Mouse (Mus musculus): ENCODE data around the gene Wwc2. TPM values are rescaled to one million over a fixed set of nuclear protein-coding genes. Genes with fewer than 3 reads are reported as not detected.

The Wwc2 gene
- polyA plus RNA-seq, 1 experiment from 2014 or later = 3.0 TPM

DNA sequence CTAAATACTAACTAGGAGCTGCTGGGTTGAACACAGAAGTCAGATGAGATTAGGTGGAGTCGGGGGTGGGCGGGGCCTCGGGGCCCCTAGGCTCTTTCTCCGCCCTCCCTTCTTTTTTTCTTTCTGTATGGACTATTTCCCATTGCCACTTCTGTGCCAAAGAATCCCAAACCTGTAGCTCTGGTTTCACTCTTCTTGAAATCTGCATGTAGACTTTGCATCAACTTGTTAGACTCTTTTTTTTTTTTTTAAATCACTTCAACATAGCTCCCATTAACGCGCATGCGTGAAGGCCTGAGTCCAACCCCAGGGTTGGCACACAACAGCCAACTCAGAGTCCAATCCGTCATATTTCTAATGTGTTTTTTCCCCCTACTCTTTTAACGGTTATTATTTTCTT, 22.6 kb upstream of the Wwc2 start:
- WGBS = 94% methylated on average over 9 of the region's 9 CpGs
- no peaks in the 10 kb centered on the region for H3K4me1 ChIP-seq (ENCODE audit: control insufficient read depth, insufficient read depth, low read length)
- no peaks in the 10 kb centered on the region for H3K9me3 ChIP-seq (replicated peaks; ENCODE audit: control insufficient read depth, low read length)
- no peak for ATAC-seq
- no peak overlapping the region for H3K9ac ChIP-seq (ENCODE audit: low read length)
- H3K4me3 ChIP-seq (ENCODE audit: low read depth, low read length) = no peak overlapping the region
- no peak overlapping the region for H3K27ac ChIP-seq (ENCODE audit: low read depth, low read length)
- H3K36me3 ChIP-seq (ENCODE audit: control insufficient read depth, insufficient read depth, low read length) = no peaks in the 10 kb centered on the region
- H3K27me3 ChIP-seq (replicated peaks; ENCODE audit: control insufficient read depth, insufficient read depth, low read length) = no peaks in the 10 kb centered on the region
- H3K4me2 ChIP-seq (ENCODE audit: low read length) = no peak overlapping the region
- DNase-seq (ENCODE audit: low spot score) = no peak

DNA sequence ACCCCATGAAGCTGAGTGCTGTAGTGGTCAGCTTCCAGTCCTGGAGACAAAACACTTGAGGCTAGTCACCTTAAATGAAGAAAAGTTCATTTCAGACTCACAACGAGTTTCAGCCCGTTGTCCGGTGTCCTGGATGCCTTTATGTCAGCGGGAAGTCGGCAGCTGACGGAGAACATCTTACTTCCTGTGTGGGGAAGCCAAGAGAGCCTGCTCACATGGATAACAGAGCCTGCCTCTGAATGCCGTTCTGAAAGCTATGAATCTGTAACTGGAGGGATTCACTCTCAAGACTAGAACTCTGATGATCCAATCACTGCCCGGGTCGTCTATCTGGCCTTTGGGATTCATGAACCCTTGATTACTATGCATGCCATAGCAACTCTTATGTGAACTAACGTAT, 21.1 kb upstream of the Wwc2 start:
- Histone ChIP-seq H3K4me3 (ENCODE audit: low read depth, low read length) (no peak overlapping the region), H3K4me2 (ENCODE audit: low read length) (no peak overlapping the region), H3K36me3 (ENCODE audit: control insufficient read depth, insufficient read depth, low read length) (no peaks in the 10 kb centered on the region), H3K9me3 (replicated peaks; ENCODE audit: control insufficient read depth, low read length) (no peaks in the 10 kb centered on the region), H3K27ac (ENCODE audit: low read depth, low read length) (no peak overlapping the region), H3K4me1 (ENCODE audit: control insufficient read depth, insufficient read depth, low read length) (no peaks in the 10 kb centered on the region), H3K27me3 (replicated peaks; ENCODE audit: control insufficient read depth, insufficient read depth, low read length) (no peaks in the 10 kb centered on the region), H3K9ac (ENCODE audit: low read length) (no peak overlapping the region)
- DNase-seq (ENCODE audit: low spot score) (no peak), ATAC-seq (no peak)
- 90% methylated on average over 10 of the region's 10 CpGs for WGBS

GRCm38 (mm10) chr8:48010977-48011376, 20.3 kb upstream of the Wwc2 start:
- Histone ChIP-seq H3K9ac (ENCODE audit: low read length) (no peak overlapping the region), H3K27me3 (replicated peaks; ENCODE audit: control insufficient read depth, insufficient read depth, low read length) (no peaks in the 10 kb centered on the region), H3K4me2 (ENCODE audit: low read length) (no peak overlapping the region), H3K4me3 (ENCODE audit: low read depth, low read length) (no peak overlapping the region), H3K27ac (ENCODE audit: low read depth, low read length) (no peak overlapping the region), H3K9me3 (replicated peaks; ENCODE audit: control insufficient read depth, low read length) (no peaks in the 10 kb centered on the region), H3K36me3 (ENCODE audit: control insufficient read depth, insufficient read depth, low read length) (no peaks in the 10 kb centered on the region), H3K4me1 (ENCODE audit: control insufficient read depth, insufficient read depth, low read length) (no peaks in the 10 kb centered on the region)
- DNase-seq (ENCODE audit: low spot score) (no peak), ATAC-seq (no peak)
- WGBS = 87% methylated on average over 14 of the region's 14 CpGs

GRCm38 (mm10) chr8:48009399-48009798, 18.7 kb upstream of the Wwc2 start:
- no peak for DNase-seq (ENCODE audit: low spot score)
- H3K4me2 ChIP-seq (ENCODE audit: low read length) = no peak overlapping the region
- H3K4me3 ChIP-seq (ENCODE audit: low read depth, low read length) = no peak overlapping the region
- H3K27ac ChIP-seq (ENCODE audit: low read depth, low read length) = no peak overlapping the region
- ATAC-seq = no peak
- no peaks in the 10 kb centered on the region for H3K4me1 ChIP-seq (ENCODE audit: control insufficient read depth, insufficient read depth, low read length)
- H3K27me3 ChIP-seq (replicated peaks; ENCODE audit: control insufficient read depth, insufficient read depth, low read length) = no peaks in the 10 kb centered on the region
- H3K9ac ChIP-seq (ENCODE audit: low read length) = no peak overlapping the region
- WGBS = 92% methylated on average over 15 of the region's 15 CpGs
- H3K36me3 ChIP-seq (ENCODE audit: control insufficient read depth, insufficient read depth, low read length) = no peaks in the 10 kb centered on the region
- no peaks in the 10 kb centered on the region for H3K9me3 ChIP-seq (replicated peaks; ENCODE audit: control insufficient read depth, low read length)

GRCm38 (mm10) chr8:48008936-48009335, 18.2 kb upstream of the Wwc2 start:
- Histone ChIP-seq H3K27me3 (replicated peaks; ENCODE audit: control insufficient read depth, insufficient read depth, low read length) (no peaks in the 10 kb centered on the region), H3K36me3 (ENCODE audit: control insufficient read depth, insufficient read depth, low read length) (no peaks in the 10 kb centered on the region), H3K4me1 (ENCODE audit: control insufficient read depth, insufficient read depth, low read length) (no peaks in the 10 kb centered on the region), H3K27ac (ENCODE audit: low read depth, low read length) (no peak overlapping the region), H3K9me3 (replicated peaks; ENCODE audit: control insufficient read depth, low read length) (no peaks in the 10 kb centered on the region), H3K9ac (ENCODE audit: low read length) (no peak overlapping the region), H3K4me3 (ENCODE audit: low read depth, low read length) (no peak overlapping the region), H3K4me2 (ENCODE audit: low read length) (no peak overlapping the region)
- DNase-seq (ENCODE audit: low spot score) (no peak), ATAC-seq (no peak)
- 84% methylated on average over 8 of the region's 8 CpGs for WGBS

- H3K9me3 ChIP-seq (replicated peaks; ENCODE audit: control insufficient read depth, low read length) = no peaks in the 10 kb centered on the region
- H3K4me3 ChIP-seq (ENCODE audit: low read depth, low read length) = no peak overlapping the region
- no peak for ATAC-seq
- DNase-seq (ENCODE audit: low spot score) = no peak
- H3K9ac ChIP-seq (ENCODE audit: low read length) = no peak overlapping the region
- no peak overlapping the region for H3K4me2 ChIP-seq (ENCODE audit: low read length)
- H3K36me3 ChIP-seq (ENCODE audit: control insufficient read depth, insufficient read depth, low read length) = no peaks in the 10 kb centered on the region
- H3K4me1 ChIP-seq (ENCODE audit: control insufficient read depth, insufficient read depth, low read length) = no peaks in the 10 kb centered on the region
- 96% methylated on average over 4 of the region's 4 CpGs for WGBS
- no peak overlapping the region for H3K27ac ChIP-seq (ENCODE audit: low read depth, low read length)
- no peaks in the 10 kb centered on the region for H3K27me3 ChIP-seq (replicated peaks; ENCODE audit: control insufficient read depth, insufficient read depth, low read length)
Measured at GRCm38 (mm10) chr8:48006869-48007268, 16.1 kb upstream of the Wwc2 start.

GRCm38 (mm10) chr8:48002551-48002950, 11.8 kb upstream of the Wwc2 start:
- WGBS = 90% methylated on average over 8 of the region's 8 CpGs
- Histone ChIP-seq H3K36me3 (ENCODE audit: control insufficient read depth, insufficient read depth, low read length) (no peaks in the 10 kb centered on the region), H3K9ac (ENCODE audit: low read length) (no peak overlapping the region), H3K27me3 (replicated peaks; ENCODE audit: control insufficient read depth, insufficient read depth, low read length) (no peaks in the 10 kb centered on the region), H3K4me3 (ENCODE audit: low read depth, low read length) (no peak overlapping the region), H3K27ac (ENCODE audit: low read depth, low read length) (no peak overlapping the region), H3K9me3 (replicated peaks; ENCODE audit: control insufficient read depth, low read length) (no peaks in the 10 kb centered on the region), H3K4me2 (ENCODE audit: low read length) (no peak overlapping the region), H3K4me1 (ENCODE audit: control insufficient read depth, insufficient read depth, low read length) (no peaks in the 10 kb centered on the region)
- no peak for ATAC-seq
- DNase-seq (ENCODE audit: low spot score) = no peak

- ATAC-seq (no peak), DNase-seq (ENCODE audit: low spot score) (no peak)
- no peak overlapping the region for H3K4me3 ChIP-seq (ENCODE audit: low read depth, low read length)
- H3K36me3 ChIP-seq (ENCODE audit: control insufficient read depth, insufficient read depth, low read length) = no peaks in the 10 kb centered on the region
- 97% methylated on average over 6 of the region's 6 CpGs for WGBS
- H3K27me3 ChIP-seq (replicated peaks; ENCODE audit: control insufficient read depth, insufficient read depth, low read length) = no peaks in the 10 kb centered on the region
- no peak overlapping the region for H3K4me2 ChIP-seq (ENCODE audit: low read length)
- no peaks in the 10 kb centered on the region for H3K4me1 ChIP-seq (ENCODE audit: control insufficient read depth, insufficient read depth, low read length)
- no peak overlapping the region for H3K9ac ChIP-seq (ENCODE audit: low read length)
- H3K9me3 ChIP-seq (replicated peaks; ENCODE audit: control insufficient read depth, low read length) = no peaks in the 10 kb centered on the region
- no peak overlapping the region for H3K27ac ChIP-seq (ENCODE audit: low read depth, low read length)
Measured at GRCm38 (mm10) chr8:48001395-48001794, 10.7 kb upstream of the Wwc2 start.

DNA sequence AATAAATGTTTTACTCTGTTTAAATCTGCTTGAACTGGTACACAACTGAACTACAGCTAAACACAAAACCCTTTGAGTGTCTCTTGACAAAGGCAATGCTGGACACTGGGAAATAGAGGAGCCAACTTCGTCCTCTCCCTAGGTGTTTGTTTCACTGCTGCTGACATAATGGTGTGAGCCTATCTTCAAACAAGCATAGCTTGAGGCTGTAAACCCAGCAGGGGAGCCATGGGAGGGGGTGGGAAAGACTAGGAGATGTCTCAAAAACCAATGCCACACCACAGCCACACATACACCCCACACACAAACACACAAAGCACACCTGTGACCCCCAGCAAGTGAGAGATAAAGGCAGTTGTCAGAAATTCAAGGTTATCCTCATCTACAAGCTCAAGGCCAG, 6.0 kb upstream of the Wwc2 start:
- Histone ChIP-seq H3K9ac (ENCODE audit: low read length) (no peak overlapping the region), H3K4me1 (ENCODE audit: control insufficient read depth, insufficient read depth, low read length) (no peaks in the 10 kb centered on the region), H3K27ac (ENCODE audit: low read depth, low read length) (no peak overlapping the region), H3K9me3 (replicated peaks; ENCODE audit: control insufficient read depth, low read length) (no peaks in the 10 kb centered on the region), H3K36me3 (ENCODE audit: control insufficient read depth, insufficient read depth, low read length) (no peaks in the 10 kb centered on the region), H3K27me3 (replicated peaks; ENCODE audit: control insufficient read depth, insufficient read depth, low read length) (no peaks in the 10 kb centered on the region), H3K4me2 (ENCODE audit: low read length) (no peak overlapping the region), H3K4me3 (ENCODE audit: low read depth, low read length) (no peak overlapping the region)
- ATAC-seq (no peak), DNase-seq (ENCODE audit: low spot score) (no peak)
- WGBS = 46% methylated on average over 1 of the region's 1 CpGs

GRCm38 (mm10) chr8:47996126-47996525, 5.4 kb upstream of the Wwc2 start:
- H3K36me3 ChIP-seq (ENCODE audit: control insufficient read depth, insufficient read depth, low read length) = no peaks in the 10 kb centered on the region
- no peak overlapping the region for H3K4me2 ChIP-seq (ENCODE audit: low read length)
- ATAC-seq (no peak), DNase-seq (ENCODE audit: low spot score) (no peak)
- 92% methylated on average over 3 of the region's 3 CpGs for WGBS
- H3K27me3 ChIP-seq (replicated peaks; ENCODE audit: control insufficient read depth, insufficient read depth, low read length) = no peaks in the 10 kb centered on the region
- H3K4me3 ChIP-seq (ENCODE audit: low read depth, low read length) = no peak overlapping the region
- no peaks in the 10 kb centered on the region for H3K4me1 ChIP-seq (ENCODE audit: control insufficient read depth, insufficient read depth, low read length)
- no peak overlapping the region for H3K9ac ChIP-seq (ENCODE audit: low read length)
- no peaks in the 10 kb centered on the region for H3K9me3 ChIP-seq (replicated peaks; ENCODE audit: control insufficient read depth, low read length)
- H3K27ac ChIP-seq (ENCODE audit: low read depth, low read length) = no peak overlapping the region

Data from forebrain, embryonic 14.5 days (tissue).